Mouse (Mus musculus): ENCODE measurements around the gene Gm42688. TPM values are rescaled to one million over a fixed set of nuclear protein-coding genes. Genes with fewer than 3 reads are reported as not detected.
A peak's percentile ranks its signal among the peaks of the same experiment; 100 is the strongest.

Gm42688 gene
- polyA plus RNA-seq (2017; shearing (Covaris generic)) = 1 to 10 TPM in 1 of 2 experiments, under 1 TPM in 1; 0.52 to 1.0 TPM

- ATAC-seq = peak; percentile 86
Observed at GRCm38 (mm10) chr6:83101316-83101687, at the start of gene Gm42688, which contains the start of gene Ccdc142. TSS of gene Gm42688 (plus strand) at chr6:83101617. TSS of gene Ccdc142 (plus strand) at chr6:83101601.

- ATAC-seq = peak; percentile 9
Observed at GRCm38 (mm10) chr6:83053136-83053960, 48.1 kb upstream of the Gm42688 start.

DNA sequence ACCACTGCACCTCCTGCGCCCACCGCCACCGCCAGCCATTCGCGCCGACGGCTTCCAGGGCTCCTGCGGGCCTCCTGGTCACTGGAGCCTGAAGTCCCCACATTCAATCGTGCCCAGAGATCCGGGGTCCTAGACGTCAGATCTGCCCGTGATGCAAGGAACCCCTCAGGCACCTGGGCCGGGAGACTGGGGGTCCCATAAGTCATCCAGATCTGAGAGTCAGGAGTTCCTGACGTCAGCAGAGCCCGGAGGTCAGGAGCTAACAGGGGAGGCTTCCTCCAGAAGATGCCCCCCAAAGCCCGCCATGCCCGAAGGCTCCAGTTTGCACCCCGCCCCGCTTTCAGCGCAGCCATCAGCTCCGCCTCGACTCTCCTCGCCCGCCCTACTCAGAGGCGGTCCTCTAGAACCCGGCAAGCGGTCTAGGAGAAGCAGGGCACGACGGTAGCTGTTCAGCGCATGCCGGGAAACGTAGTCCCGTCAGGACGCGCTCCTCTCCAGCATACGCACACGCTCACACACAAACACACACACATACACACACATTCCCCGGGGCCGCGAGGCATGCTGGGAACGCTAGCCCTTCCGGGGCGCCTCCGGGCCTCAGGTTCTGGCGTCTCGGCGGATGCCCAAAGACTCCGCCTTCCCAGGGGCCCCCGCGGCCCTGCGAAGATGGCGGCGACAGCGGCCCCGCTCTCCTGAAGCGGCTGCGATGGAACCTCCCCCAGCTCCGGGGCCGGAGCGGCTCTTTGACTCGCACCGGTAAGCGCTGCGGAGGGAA is 47.2 kb upstream of the Gm42688 start, which contains the start of gene Aup1:
Aup1 (plus strand) TSS at position 448 of the 778 bp plus-strand sequence.
- ATAC-seq = peak; percentile 94

DNA sequence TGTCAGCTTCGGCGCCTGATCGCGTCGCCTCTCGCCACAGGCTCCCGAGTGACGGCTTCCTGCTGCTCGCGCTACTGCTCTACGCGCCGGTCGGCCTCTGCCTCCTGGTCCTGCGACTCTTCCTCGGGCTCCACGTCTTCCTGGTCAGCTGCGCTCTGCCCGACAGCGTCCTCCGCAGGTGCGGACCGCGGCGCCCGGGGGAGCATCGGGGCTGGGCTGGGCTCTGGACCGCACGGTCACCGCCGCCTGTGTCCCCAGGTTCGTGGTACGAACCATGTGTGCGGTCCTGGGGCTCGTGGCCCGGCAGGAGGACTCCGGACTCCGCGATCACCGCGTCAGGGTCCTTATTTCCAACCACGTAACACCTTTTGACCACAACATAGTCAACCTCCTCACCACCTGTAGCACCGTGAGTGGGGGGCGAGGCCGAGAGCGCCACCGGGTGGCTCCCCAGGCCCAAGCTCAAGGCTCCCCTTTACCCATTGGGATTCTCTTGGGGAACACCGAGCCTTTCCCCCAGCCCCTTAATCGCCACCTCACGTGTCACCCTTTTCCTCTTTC is 46.5 kb upstream of the Gm42688 start, which contains the start of gene Htra2:
Htra2 (minus strand) TSS at position 403 of the 561 bp plus-strand sequence.
- peak; percentile 7 for ATAC-seq

- ATAC-seq = no peak
Observed at GRCm38 (mm10) chr6:83057790-83058189, 43.6 kb upstream of the Gm42688 start, which contains the start of gene Dqx1. TSS of gene Dqx1 (plus strand) at chr6:83057844.

- ATAC-seq = no peak
Observed at GRCm38 (mm10) chr6:83058725-83059124, 42.7 kb upstream of the Gm42688 start.

- peak; percentile 41 for ATAC-seq
Observed at GRCm38 (mm10) chr6:83065995-83066394, 35.4 kb upstream of the Gm42688 start.

DNA sequence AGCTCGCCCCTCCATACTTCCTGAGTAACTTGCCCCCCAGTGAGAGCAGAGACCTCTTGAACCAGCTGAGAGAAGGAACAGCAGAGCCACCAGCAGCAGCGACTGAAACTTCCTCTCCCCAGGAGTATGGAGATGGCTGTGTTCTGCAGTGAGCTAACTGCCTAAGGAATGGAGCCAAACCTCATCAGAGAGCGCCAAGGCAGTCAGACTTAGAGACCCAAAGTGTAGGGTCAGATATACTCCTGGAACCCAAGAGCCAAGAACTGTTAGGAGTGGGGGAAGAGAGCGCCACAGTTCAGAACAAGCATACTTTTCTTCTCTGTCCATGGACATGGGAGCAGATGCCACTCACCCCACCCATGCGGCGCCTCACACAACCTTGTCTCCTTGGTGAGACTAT is 35.0 kb upstream of the Gm42688 start:
- ATAC-seq = no peak

GRCm38 (mm10) chr6:83068221-83068620 is 33.2 kb upstream of the Gm42688 start:
- no peak for ATAC-seq

DNA sequence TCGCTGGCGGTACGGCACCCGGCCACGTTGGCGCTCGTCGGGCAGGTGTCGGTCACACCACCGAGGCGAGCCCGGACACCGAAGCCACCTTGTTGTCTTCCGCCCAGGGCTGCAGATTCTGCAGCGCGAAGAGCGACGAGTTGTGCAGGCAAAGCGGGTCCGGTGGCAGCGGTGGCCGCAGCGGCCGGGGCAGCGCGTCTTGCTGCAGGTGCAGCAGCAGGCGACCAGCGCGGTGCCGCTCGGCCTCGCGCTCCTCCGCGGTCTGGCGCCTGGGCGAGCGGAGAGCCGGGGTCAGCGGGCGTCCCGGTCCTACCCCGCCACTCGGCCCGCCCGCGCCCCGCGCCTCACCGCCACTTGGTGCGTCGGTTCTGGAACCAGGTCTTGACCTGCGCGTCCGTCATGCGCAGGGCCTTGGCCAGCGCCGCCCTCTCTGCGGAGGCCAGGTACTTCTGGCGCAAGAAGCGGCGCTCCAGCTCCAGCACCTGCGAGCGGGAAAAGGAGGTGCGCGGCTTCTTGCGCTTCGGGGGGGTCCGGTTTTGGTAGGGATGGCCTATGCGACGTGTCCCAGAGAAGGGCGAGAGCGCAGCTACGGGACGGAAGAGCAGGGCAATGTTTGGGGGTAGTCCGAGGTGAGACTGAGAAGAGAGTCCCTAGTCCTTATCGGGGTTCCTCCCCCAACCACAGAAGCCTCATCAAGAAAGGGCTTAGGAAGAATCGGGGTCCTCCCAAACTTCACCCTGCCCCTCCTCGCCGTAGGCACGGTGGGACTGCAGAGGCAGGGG is 32.5 kb upstream of the Gm42688 start:
- ATAC-seq = no peak

- ATAC-seq = no peak
Observed at GRCm38 (mm10) chr6:83069488-83070246, 31.8 kb upstream of the Gm42688 start.

GRCm38 (mm10) chr6:83070247-83070310 is 31.3 kb upstream of the Gm42688 start, which contains the start of gene Tlx2:
TSS of gene Tlx2 (minus strand) at chr6:83070293.
- no peak for ATAC-seq

DNA sequence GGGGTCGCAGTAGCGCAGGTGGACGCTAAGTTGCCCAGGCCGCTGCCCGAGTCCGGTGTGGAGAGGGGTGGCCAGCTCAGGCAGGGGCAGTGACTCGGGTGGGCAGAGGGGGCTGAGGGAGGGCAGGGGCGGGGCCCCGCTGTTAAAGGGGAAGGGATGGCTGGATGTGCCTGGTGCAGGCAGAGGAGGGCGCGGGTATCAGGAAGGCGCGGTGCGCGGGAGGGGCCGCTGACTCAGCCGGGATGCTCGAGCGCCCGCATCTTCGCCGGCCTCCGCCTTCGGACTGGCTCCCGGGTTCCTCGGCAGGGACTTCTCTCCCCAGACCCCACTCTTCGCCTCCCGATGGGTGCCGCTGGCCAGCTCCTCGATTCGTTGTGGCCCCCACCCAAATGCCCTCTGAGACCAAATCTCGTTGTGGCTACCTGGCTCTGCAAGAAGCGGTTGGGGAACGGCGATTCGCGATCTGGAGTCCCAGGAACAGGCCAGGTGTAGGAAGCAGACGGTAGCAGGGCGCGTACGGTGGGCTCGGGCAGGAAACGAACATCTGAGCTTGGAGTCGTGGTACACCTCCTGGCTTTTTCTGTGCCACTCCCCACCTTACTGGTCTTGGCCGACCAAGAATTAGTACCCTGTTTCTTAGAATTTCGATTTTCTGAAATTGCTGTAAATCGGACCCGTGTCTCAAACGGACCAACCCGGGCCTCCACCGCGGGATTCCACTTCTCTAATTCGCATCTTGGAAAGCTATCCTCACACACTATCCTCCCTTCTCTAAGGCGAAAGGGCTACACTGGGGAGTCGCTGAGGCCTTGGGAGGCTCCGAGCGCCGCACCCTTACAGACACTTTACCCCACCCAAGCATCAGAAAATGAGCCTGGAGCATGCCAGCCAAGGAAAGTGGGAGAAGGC is 30.9 kb upstream of the Gm42688 start:
- no peak for ATAC-seq

GRCm38 (mm10) chr6:83071220-83071619 is 30.2 kb upstream of the Gm42688 start:
- no peak for ATAC-seq

GRCm38 (mm10) chr6:83074979-83075378 is 26.4 kb upstream of the Gm42688 start:
- ATAC-seq = no peak

- ATAC-seq = peak; percentile 95
Observed at GRCm38 (mm10) chr6:83077630-83078323, 23.6 kb upstream of the Gm42688 start, which contains the start of gene Pcgf1. TSS of gene Pcgf1 (plus strand) at chr6:83077869.

- ATAC-seq = peak; percentile 33
Observed at GRCm38 (mm10) chr6:83078324-83078858, 23.0 kb upstream of the Gm42688 start.

- ATAC-seq = no peak
Observed at GRCm38 (mm10) chr6:83080210-83080609, 21.2 kb upstream of the Gm42688 start.

GRCm38 (mm10) chr6:83083497-83083896 is 17.9 kb upstream of the Gm42688 start:
- ATAC-seq = no peak

DNA sequence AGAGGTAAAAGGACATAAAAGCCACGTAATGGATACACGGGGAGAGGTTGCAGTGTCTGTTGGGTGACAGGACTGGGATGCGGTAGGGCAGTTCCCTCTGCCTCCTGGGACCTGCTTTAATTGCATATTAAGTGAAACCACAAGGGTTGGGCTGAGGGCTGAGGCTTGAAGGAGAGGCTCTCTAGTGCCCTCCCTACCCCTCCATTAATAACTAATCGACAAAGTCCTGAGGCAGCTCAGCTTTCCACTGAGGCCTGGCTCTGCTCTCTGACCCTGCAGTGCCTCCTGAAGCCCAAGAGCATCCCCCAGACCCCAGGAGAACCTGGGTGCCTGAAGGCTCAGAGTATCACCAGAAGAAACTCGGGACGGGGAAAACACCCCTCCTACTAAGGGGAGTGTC is 16.9 kb upstream of the Gm42688 start:
- ATAC-seq = no peak

Measured in activated CD4-positive, CD25-positive, alpha-beta regulatory T cell, adult 4 months (primary cell).